Mouse (Mus musculus) liver, adult 2 months (tissue): ENCODE measurements at regions not wholly inside any gene's neighbourhood (a gene's known extent, or its start where the extent isn't known, plus 50 kb on each side); places are given as distances from the start of the nearest gene placed in this dataset.

Experiments
- CTCF ChIP-seq: fragments of 200-500 bp; IDR thresholded peaks from 2 replicates; pipeline ENCODE4 v1.5.1; 2011; ENCODE audit warnings: low read depth, low read length, control low read depth
- POLR2A ChIP-seq: fragments of 200-500 bp; IDR thresholded peaks from 2 replicates; pipeline ENCODE4 v1.6.1; 2011; ENCODE audit warnings: low read length, control low read depth; ENCODE audit not compliant: insufficient read depth; ENCODE audit errors: extremely low read depth

DNA sequence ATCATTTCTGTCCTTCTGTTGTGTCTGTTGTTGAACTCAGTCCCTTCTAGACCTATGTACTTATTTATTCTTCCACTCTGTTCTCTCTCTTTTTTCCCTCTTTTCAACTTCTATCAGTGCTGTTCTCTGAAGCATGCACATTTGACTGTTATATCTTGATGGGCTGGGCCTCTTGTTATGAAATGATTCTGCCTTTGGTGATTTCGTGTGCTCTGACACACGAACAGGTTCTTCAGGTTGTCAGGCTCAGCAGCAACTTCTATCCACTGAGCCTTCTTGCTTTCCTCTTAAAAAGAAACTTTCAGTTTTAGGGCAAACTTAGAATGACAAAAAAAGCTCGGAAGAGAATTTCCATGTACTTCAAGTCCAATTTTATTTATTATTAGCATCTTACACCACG, 83.4 kb upstream of the Mef2a start:
- TF ChIP-seq CTCF: no peak
- no peak for TF ChIP-seq POLR2A
